Mouse (Mus musculus) lung, postnatal 0 days (tissue): ENCODE measurements around the gene Hsdl2. TPM values are rescaled to one million over a fixed set of nuclear protein-coding genes. Genes with fewer than 3 reads are reported as not detected.
"Not testable (repeated sequence)": the region's sequence is repeated elsewhere in the genome, so short reads cannot be mapped to it uniquely, and the experiment has no call there.

Source experiments
- ATAC-seq: fragments of 200-750 bp; cut with Nextera tagmentation; 2 replicates; pipeline ENCODE4 v1.8.0; 2017; ENCODE audit warnings: moderate library complexity
- DNase-seq: peaks from one replicate; pipeline ENCODE4 v3.0.0-alpha.2; 2016; ENCODE audit warnings: low spot score
- H3K27ac ChIP-seq: fragments of 300-500 bp; sonication (generic); 2 replicates; pipeline ENCODE4 v1.5.1; 2014; ENCODE audit warnings: antibody characterized with exemption, mild to moderate bottlenecking, low read length, mixed read lengths
- H3K27me3 ChIP-seq: fragments of 300-500 bp; sonication (generic); replicated peaks from 2 replicates; pipeline ENCODE4 v1.6.1; 2014; ENCODE audit warnings: low read length, mixed read lengths; ENCODE audit not compliant: insufficient read depth
- H3K36me3 ChIP-seq: fragments of 300-500 bp; sonication (generic); 2 replicates; pipeline ENCODE4 v1.6.1; 2014; ENCODE audit warnings: low read length, mixed read lengths; ENCODE audit not compliant: insufficient read depth
- H3K4me1 ChIP-seq: fragments of 300-500 bp; sonication (generic); 2 replicates; pipeline ENCODE4 v1.6.1; 2014; ENCODE audit warnings: antibody characterized with exemption, low read depth, low read length, mixed read lengths; ENCODE audit not compliant: insufficient read depth
- H3K4me2 ChIP-seq: fragments of 300-500 bp; sonication (generic); replicated peaks from 2 replicates; pipeline ENCODE4 v1.6.1; 2014; ENCODE audit warnings: low read depth, mild to moderate bottlenecking, low read length, moderate library complexity, mixed read lengths
- H3K4me3 ChIP-seq: fragments of 300-500 bp; sonication (generic); 2 replicates; pipeline ENCODE4 v1.5.1; 2014; ENCODE audit warnings: low read depth, low read length
- H3K9ac ChIP-seq: fragments of 300-500 bp; sonication (generic); replicated peaks from 2 replicates; pipeline ENCODE4 v1.6.1; 2014; ENCODE audit warnings: low read depth, mild to moderate bottlenecking
- H3K9me3 ChIP-seq: fragments of 300-500 bp; sonication (generic); 2 replicates; pipeline ENCODE4 v1.6.1; 2016; ENCODE audit warnings: low read length, mixed read lengths
- CTCF ChIP-seq: IDR thresholded peaks from 2 replicates; pipeline ENCODE4 v1.5.1; 2016; ENCODE audit warnings: antibody characterized with exemption, mild to moderate bottlenecking
- EP300 ChIP-seq: IDR thresholded peaks from 2 replicates; pipeline ENCODE4 v1.6.1; 2016; ENCODE audit warnings: antibody characterized with exemption, mild to moderate bottlenecking, control low read depth
- WGBS: fragments of 180-500 bp; shearing (Covaris S2); extraction: QIAGEN DNeasy Blood & Tissue Kit; methylation state at CpG from one replicate; pipeline ENCODE4 v1.1.7; 2014; 5-methylcytosine and 5-hydroxymethylcytosine counted together
- polyA plus RNA-seq: library from polyadenylated mRNA; unstranded; fragments of >200 nt; fragmentation: Nextera tagmentation; extraction: Ambion mirVana; gene quantifications from 2 replicates; pipeline ENCODE4 v1.2.1, GENCODE M21; 2015

Hsdl2 gene
- polyA plus RNA-seq, 1 experiment from 2014 or later: 21.7 TPM

DNA sequence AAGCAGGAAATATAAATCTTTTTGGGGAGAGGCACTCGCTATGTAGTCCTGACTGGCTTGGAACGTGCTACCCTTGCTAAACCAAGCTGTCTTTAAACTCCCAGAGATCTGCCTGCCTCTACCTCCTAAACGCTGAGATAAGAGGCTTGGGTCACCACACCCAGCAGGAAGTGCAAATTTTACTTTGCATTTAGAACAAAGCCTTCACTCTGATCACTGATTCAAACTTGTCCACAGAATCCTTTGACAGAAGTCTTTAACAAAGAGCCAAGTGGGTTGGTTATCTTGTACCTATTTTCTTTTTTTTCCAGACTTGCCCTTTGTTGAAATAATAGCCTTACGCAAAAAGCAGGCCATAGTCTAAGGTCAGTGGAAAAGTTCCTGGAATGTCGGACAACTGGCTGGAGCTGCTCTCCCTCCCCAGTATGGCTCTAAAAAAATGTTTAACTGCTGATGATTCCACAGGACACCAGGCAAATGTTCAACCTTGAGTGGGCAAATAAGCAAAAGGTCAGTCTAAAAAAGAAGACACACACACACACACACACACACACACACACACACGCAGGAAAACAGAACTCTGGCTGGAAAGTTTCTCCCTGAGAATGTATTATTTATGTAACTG lies 23.2 kb upstream of the Hsdl2 start:
- Histone ChIP-seq H3K9me3 (no peaks in the 10 kb centered on the region), H3K27me3 (no peaks in the 10 kb centered on the region), H3K4me2 (no peak overlapping the region), H3K27ac (no peak overlapping the region), H3K4me1 (no peaks in the 10 kb centered on the region), H3K9ac (no peak overlapping the region), H3K36me3 (no peaks in the 10 kb centered on the region), H3K4me3 (no peak overlapping the region)
- ATAC-seq: no peak
- TF ChIP-seq EP300 (no peak), CTCF (no peak)
- WGBS: 56% methylated on average over 6 of the region's 6 CpGs
- DNase-seq: no peak

GRCm38 (mm10) chr4:59560141-59560540 lies 21.2 kb upstream of the Hsdl2 start:
- no peak for TF ChIP-seq CTCF
- no peak for TF ChIP-seq EP300
- 84% methylated on average over 6 of the region's 6 CpGs for WGBS
- ATAC-seq: no peak

GRCm38 (mm10) chr4:59564128-59564527 lies 17.2 kb upstream of the Hsdl2 start:
- no peaks in the 10 kb centered on the region for H3K36me3 ChIP-seq
- no peak for TF ChIP-seq CTCF
- no peak for TF ChIP-seq EP300
- no peaks in the 10 kb centered on the region for H3K4me1 ChIP-seq
- no peaks in the 10 kb centered on the region for H3K27me3 ChIP-seq
- no peak overlapping the region for H3K9ac ChIP-seq
- ATAC-seq: no peak
- H3K9me3 ChIP-seq: peaks cover 3% of the 10 kb centered on the region; the same call in 1 of the 2 replicates
- no peak for DNase-seq
- no peak overlapping the region for H3K4me3 ChIP-seq
- no peak overlapping the region for H3K4me2 ChIP-seq
- 74% methylated on average over 3 of the region's 3 CpGs for WGBS
- H3K27ac ChIP-seq: no peak overlapping the region

More at GRCm38 (mm10) chr4:59560141-59560540, 21.2 kb upstream of the Hsdl2 start:
- Histone ChIP-seq H3K4me3 (no peak overlapping the region), H3K4me1 (no peaks in the 10 kb centered on the region), H3K4me2 (no peak overlapping the region), H3K9me3 (no peaks in the 10 kb centered on the region), H3K36me3 (no peaks in the 10 kb centered on the region), H3K27ac (no peak overlapping the region), H3K9ac (no peak overlapping the region), H3K27me3 (no peaks in the 10 kb centered on the region)
- DNase-seq: no peak

- no peaks in the 10 kb centered on the region for H3K36me3 ChIP-seq
- no peak overlapping the region for H3K4me3 ChIP-seq
- H3K9me3 ChIP-seq: peaks cover 3% of the 10 kb centered on the region; the same call in 1 of the 2 replicates
- no peak overlapping the region for H3K9ac ChIP-seq
- H3K27me3 ChIP-seq: no peaks in the 10 kb centered on the region
- ATAC-seq: no peak
- H3K4me2 ChIP-seq: no peak overlapping the region
- TF ChIP-seq CTCF (no peak), EP300 (no peak)
- 63% methylated on average over 8 of the region's 8 CpGs for WGBS
- no peak overlapping the region for H3K27ac ChIP-seq
- DNase-seq: no peak
- no peaks in the 10 kb centered on the region for H3K4me1 ChIP-seq
Measured at GRCm38 (mm10) chr4:59565571-59566188, 15.7 kb upstream of the Hsdl2 start.

DNA sequence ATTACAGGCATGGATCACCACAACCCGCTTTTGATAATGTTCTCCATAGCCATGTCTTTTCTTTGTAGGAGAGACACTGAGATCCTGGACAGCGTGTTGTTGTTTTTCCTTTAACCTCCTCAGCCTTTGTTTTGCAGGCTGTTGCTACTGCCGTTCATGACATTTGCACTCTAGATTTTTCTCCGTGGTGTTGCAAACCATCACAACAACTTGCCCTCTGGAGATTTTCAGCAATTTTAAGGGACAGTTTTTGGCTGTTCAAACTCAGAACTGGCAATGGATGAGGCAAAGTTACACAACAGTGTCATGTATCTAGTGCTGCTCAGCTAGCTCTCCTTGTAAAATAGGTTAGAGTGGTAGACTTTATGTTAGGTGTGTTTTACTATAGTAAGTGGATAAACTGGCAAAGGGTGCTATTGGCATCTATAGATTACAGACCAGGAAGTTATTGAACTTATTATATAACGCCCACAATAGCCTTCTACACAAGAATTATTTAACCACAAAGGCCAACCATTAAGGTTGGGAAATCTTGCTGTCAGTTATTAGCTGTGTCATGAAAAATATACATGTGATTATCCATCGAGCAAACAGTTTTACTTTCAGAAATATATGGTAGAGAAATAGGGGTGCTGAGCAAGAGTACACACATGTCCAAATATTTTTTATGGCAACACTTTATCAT lies 13.6 kb upstream of the Hsdl2 start:
- Histone ChIP-seq H3K27me3 (no peaks in the 10 kb centered on the region), H3K27ac (no peak overlapping the region), H3K4me2 (no peak overlapping the region), H3K4me1 (no peaks in the 10 kb centered on the region), H3K9ac (no peak overlapping the region), H3K9me3 (peaks cover 3% of the 10 kb centered on the region; the same call in 1 of the 2 replicates), H3K4me3 (no peak overlapping the region), H3K36me3 (no peaks in the 10 kb centered on the region)
- 71% methylated on average over 6 of the region's 6 CpGs for WGBS
- ATAC-seq (no peak), DNase-seq (peak; percentile 28)
- TF ChIP-seq EP300 (no peak), CTCF (no peak)

DNA sequence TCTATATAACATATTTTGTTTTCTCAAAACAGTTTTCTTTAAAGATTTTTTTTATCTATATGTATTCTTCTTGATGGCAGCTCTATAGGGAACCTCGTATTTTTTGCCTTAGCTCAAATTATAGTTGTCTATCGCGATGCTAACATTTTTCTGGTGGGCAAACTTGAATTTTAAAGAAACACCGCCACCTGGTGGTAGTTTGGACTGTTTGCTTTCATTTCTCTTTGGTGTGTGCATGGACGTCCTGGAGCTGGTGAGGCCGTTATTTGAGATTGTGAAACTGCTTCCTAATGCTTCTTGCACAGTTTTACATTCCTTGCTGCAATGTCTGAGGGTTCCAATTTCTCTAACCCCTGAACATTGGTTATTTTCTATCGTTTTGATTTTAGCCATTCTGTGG lies 11.8 kb upstream of the Hsdl2 start:
- DNase-seq (peak; percentile 96), ATAC-seq (peak; percentile 73)
- no peak overlapping the region for H3K4me3 ChIP-seq
- H3K27ac ChIP-seq: no peak overlapping the region
- WGBS: 1% methylated on average over 7 of the region's 7 CpGs
- peaks cover 3% of the 10 kb centered on the region; the same call in 1 of the 2 replicates for H3K9me3 ChIP-seq
- H3K4me2 ChIP-seq: no peak overlapping the region
- no peaks in the 10 kb centered on the region for H3K36me3 ChIP-seq
- TF ChIP-seq CTCF (peak; percentile 82), EP300 (0 out of 2 replicates have a peak, but pooled peaks have one; percentile 39)
- no peak overlapping the region for H3K9ac ChIP-seq
- no peaks in the 10 kb centered on the region for H3K27me3 ChIP-seq
- H3K4me1 ChIP-seq: no peaks in the 10 kb centered on the region

DNA sequence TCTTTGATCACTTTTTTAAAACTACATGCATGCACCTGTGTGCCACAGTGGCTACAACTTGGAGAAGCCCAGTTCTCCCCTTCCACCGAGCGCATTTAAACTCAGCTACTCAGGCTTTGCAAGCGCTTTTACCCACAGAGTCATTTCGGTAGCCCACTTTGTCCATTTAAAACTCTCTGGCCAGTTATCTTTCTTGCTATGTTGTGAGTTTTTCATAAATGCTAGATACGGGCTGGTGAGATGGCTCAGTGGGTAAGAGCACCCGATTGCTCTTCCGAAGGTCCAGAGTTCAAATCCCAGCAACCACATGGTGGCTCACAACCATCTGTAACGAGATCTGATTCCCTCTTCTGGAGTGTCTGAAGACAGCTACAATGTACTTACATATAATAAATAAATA lies 10.8 kb upstream of the Hsdl2 start:
- not testable (repeated sequence) for H3K4me3 ChIP-seq, H3K4me2 ChIP-seq, H3K27me3 ChIP-seq, H3K9me3 ChIP-seq, H3K4me1 ChIP-seq, ATAC-seq, DNase-seq, H3K9ac ChIP-seq, H3K36me3 ChIP-seq, H3K27ac ChIP-seq
- WGBS: 92% methylated on average over 7 of the region's 8 CpGs
